Mouse (Mus musculus) A20 (cell line): Measurements from ENCODE around the gene Tmem132e.

Source experiments
- DNase-seq: peaks from one replicate; pipeline ENCODE4 v3.0.0-alpha.2; 2011; ENCODE audit warnings: low read depth, low spot score

The Tmem132e gene

GRCm38 (mm10) chr11:82388371-82389313 is at the start of gene Tmem132e:
Tmem132e (plus strand) TSS chr11:82388900.
- DNase-seq: no peak

GRCm38 (mm10) chr11:82339921-82340401 is 48.7 kb upstream of the Tmem132e start:
- DNase-seq: no peak

- DNase-seq: no peak
Observed at GRCm38 (mm10) chr11:82340416-82340815, 48.3 kb upstream of the Tmem132e start.

- no peak for DNase-seq
Observed at GRCm38 (mm10) chr11:82340900-82341299, 47.8 kb upstream of the Tmem132e start.

- no peak for DNase-seq
Observed at GRCm38 (mm10) chr11:82351039-82351438, 37.7 kb upstream of the Tmem132e start.

GRCm38 (mm10) chr11:82370151-82370550 is 18.5 kb upstream of the Tmem132e start:
- no peak for DNase-seq

- peak; percentile 7 for DNase-seq
Observed at GRCm38 (mm10) chr11:82371577-82371976, 17.1 kb upstream of the Tmem132e start.

GRCm38 (mm10) chr11:82380606-82381202 is 8.0 kb upstream of the Tmem132e start:
- no peak for DNase-seq

- no peak for DNase-seq
Observed at GRCm38 (mm10) chr11:82386970-82387540, 1.6 kb upstream of the Tmem132e start.

GRCm38 (mm10) chr11:82387711-82388341 is 874 bp upstream of the Tmem132e start:
- DNase-seq: no peak

GRCm38 (mm10) chr11:82389396-82390291 is 944 bp downstream of the Tmem132e start:
- no peak for DNase-seq

GRCm38 (mm10) chr11:82392341-82392740 is 3.6 kb downstream of the Tmem132e start:
- no peak for DNase-seq

- DNase-seq: peak; percentile 32
Observed at GRCm38 (mm10) chr11:82399621-82400020, 10.9 kb downstream of the Tmem132e start.

- no peak for DNase-seq
Observed at GRCm38 (mm10) chr11:82405641-82406040, 16.9 kb downstream of the Tmem132e start.

GRCm38 (mm10) chr11:82406358-82407221 is 17.9 kb downstream of the Tmem132e start:
- DNase-seq: no peak

GRCm38 (mm10) chr11:82412496-82412895 is 23.8 kb downstream of the Tmem132e start:
- no peak for DNase-seq

GRCm38 (mm10) chr11:82418337-82419041 is 29.8 kb downstream of the Tmem132e start:
- DNase-seq: no peak

GRCm38 (mm10) chr11:82421909-82422308 is 33.2 kb downstream of the Tmem132e start:
- DNase-seq: no peak

- DNase-seq: no peak
Observed at GRCm38 (mm10) chr11:82423521-82423920, 34.8 kb downstream of the Tmem132e start.
